Mouse (Mus musculus): ENCODE measurements around the gene Ptov1. TPM values are rescaled to one million over a fixed set of nuclear protein-coding genes. Genes with fewer than 3 reads are reported as not detected.

The Ptov1 gene
- 775 and 803 TPM in 2 replicates for polyA plus RNA-seq (2012; rRNA removed)

GRCm38 (mm10) chr7:44869697-44870528 is at the start of gene Ptov1:
TSS of gene Ptov1 (minus strand) at chr7:44869788.

GRCm38 (mm10) chr7:44895593-44896434 is 26.2 kb upstream of the Ptov1 start, which contains the start of gene Fuz:
TSS of gene Fuz (plus strand) at chr7:44896079.

GRCm38 (mm10) chr7:44892276-44892921 is 22.8 kb upstream of the Ptov1 start, which contains the start of gene Med25:
TSS of gene Med25 (minus strand) at chr7:44892712.

GRCm38 (mm10) chr7:44857042-44857552 is 12.5 kb downstream of the Ptov1 start, which contains the start of gene Pnkp:
TSS of gene Pnkp (plus strand) at chr7:44857139.

GRCm38 (mm10) chr7:44848561-44849415 is 20.8 kb downstream of the Ptov1 start, which contains the start of the genes Akt1s1 and Tbc1d17:
TSS of gene Akt1s1 (plus strand) at chr7:44848991.
TSS of gene Tbc1d17 (minus strand) at chr7:44849079.

GRCm38 (mm10) chr7:44816470-44817021 is 53.0 kb downstream of the Ptov1 start, which contains the start of gene Atf5:
TSS of gene Atf5 (minus strand) at chr7:44816658.

GRCm38 (mm10) chr7:44815721-44816469 is 53.7 kb downstream of the Ptov1 start, which contains the start of the genes Nup62 and Il4i1:
TSS of gene Nup62 (plus strand) at chr7:44816088.
TSS of gene Il4i1 (plus strand) at chr7:44816387.

Other genes with a start within 250 kb of the Ptov1 start
- gene Myh14, start 198.9 kb downstream of the Ptov1 start, polyA plus RNA-seq (2012; rRNA removed), result 0.93 and 2.3 TPM in 2 replicates
- gene Izumo2, start 161.0 kb downstream of the Ptov1 start, polyA plus RNA-seq (2012; rRNA removed), result not detected in 2 replicates
- gene Vrk3, start 121.4 kb downstream of the Ptov1 start, polyA plus RNA-seq (2012; rRNA removed), result 35.3 and 40.3 TPM in 2 replicates
- gene Zfp473, start 118.7 kb downstream of the Ptov1 start, polyA plus RNA-seq (2012; rRNA removed), result 0.84 and 1.0 TPM in 2 replicates
- 72.4 and 77.2 TPM in 2 replicates for gene Nup62, start 53.7 kb downstream of the Ptov1 start, polyA plus RNA-seq (2012; rRNA removed)
- gene Il4i1, start 53.4 kb downstream of the Ptov1 start, polyA plus RNA-seq (2012; rRNA removed), result 0.54 and 0.94 TPM in 2 replicates
- 27.3 and 31.7 TPM in 2 replicates for gene Atf5, start 53.1 kb downstream of the Ptov1 start, polyA plus RNA-seq (2012; rRNA removed)
- gene Akt1s1, start 20.8 kb downstream of the Ptov1 start, polyA plus RNA-seq (2012; rRNA removed), result 124 and 138 TPM in 2 replicates
- 94.9 and 108 TPM in 2 replicates for gene Tbc1d17, start 20.7 kb downstream of the Ptov1 start, polyA plus RNA-seq (2012; rRNA removed)
- gene Pnkp, start 12.6 kb downstream of the Ptov1 start, polyA plus RNA-seq (2012; rRNA removed), result 37.0 and 37.3 TPM in 2 replicates
- gene Med25, start 22.9 kb upstream of the Ptov1 start, polyA plus RNA-seq (2012; rRNA removed), result 175 and 202 TPM in 2 replicates
- 33.8 and 34.7 TPM in 2 replicates for gene Fuz, start 26.3 kb upstream of the Ptov1 start, polyA plus RNA-seq (2012; rRNA removed)
- 135 and 148 TPM in 2 replicates for gene Ap2a1, start 59.7 kb upstream of the Ptov1 start, polyA plus RNA-seq (2012; rRNA removed)
- gene Tsks, start 73.4 kb upstream of the Ptov1 start, polyA plus RNA-seq (2012; rRNA removed), result 0.04 and 0.23 TPM in 2 replicates
- 110 and 111 TPM in 2 replicates for gene Cpt1c, start 105.1 kb upstream of the Ptov1 start, polyA plus RNA-seq (2012; rRNA removed)
- gene Prmt1, start 116.8 kb upstream of the Ptov1 start, polyA plus RNA-seq (2012; rRNA removed), result 763 and 875 TPM in 2 replicates
- gene Irf3, start 127.9 kb upstream of the Ptov1 start, polyA plus RNA-seq (2012; rRNA removed), result 131 and 137 TPM in 2 replicates
- gene Bcl2l12, start 128.9 kb upstream of the Ptov1 start, polyA plus RNA-seq (2012; rRNA removed), result 31.9 and 33.7 TPM in 2 replicates
- 117 and 120 TPM in 2 replicates for gene Scaf1, start 146.6 kb upstream of the Ptov1 start, polyA plus RNA-seq (2012; rRNA removed)
- gene Rras, start 148.2 kb upstream of the Ptov1 start, polyA plus RNA-seq (2012; rRNA removed), result 18.7 and 27.8 TPM in 2 replicates
- 19.6 and 25.2 TPM in 2 replicates for gene Prr12, start 183.1 kb upstream of the Ptov1 start, polyA plus RNA-seq (2012; rRNA removed)
- 88.9 and 93.3 TPM in 2 replicates for gene Nosip, start 192.6 kb upstream of the Ptov1 start, polyA plus RNA-seq (2012; rRNA removed)
- 24.3 and 28.4 TPM in 2 replicates for gene Prrg2, start 192.9 kb upstream of the Ptov1 start, polyA plus RNA-seq (2012; rRNA removed)
- gene Rcn3, start 222.4 kb upstream of the Ptov1 start, polyA plus RNA-seq (2012; rRNA removed), result 110 and 224 TPM in 2 replicates
- gene Fcgrt, start 234.1 kb upstream of the Ptov1 start, polyA plus RNA-seq (2012; rRNA removed), result 15.9 and 27.0 TPM in 2 replicates